17 mouse cellular contexts compared by ENCODE assay signal in genomic region chr6:73286326-73286725, GRCm38 (mm10).
"Had no signal": no experiment of that assay in that cellular context is flagged by ENCODE, and none has a peak within 500 bp of the region (broad histone marks: within the 10 kb centered on the region; RNA-seq: fewer than 3 reads in every experiment).

No protein-coding gene starts in this region.

- ATAC-seq: lung, postnatal 0 days had no signal

- H3K4me2 ChIP-seq: liver, embryonic 13.5 days; midbrain, embryonic 11.5 days; neural tube, embryonic 12.5 days; neural tube, embryonic 15.5 days; stomach, embryonic 15.5 days had no signal

- H3K9me3 ChIP-seq: liver, embryonic 13.5 days; neural tube, embryonic 12.5 days; neural tube, embryonic 15.5 days; stomach, embryonic 15.5 days had no signal

- H3K4me3 ChIP-seq: left cerebral cortex, adult 2 months; liver, embryonic 13.5 days; neural tube, embryonic 12.5 days; neural tube, embryonic 15.5 days; stomach, embryonic 15.5 days had no signal

- H3K27ac ChIP-seq: kidney, postnatal 0 days; left cerebral cortex, adult 2 months; liver, embryonic 13.5 days; neural tube, embryonic 12.5 days; neural tube, embryonic 15.5 days; stomach, embryonic 15.5 days had no signal

- H3K9ac ChIP-seq: liver, embryonic 13.5 days; neural tube, embryonic 12.5 days; neural tube, embryonic 15.5 days; stomach, embryonic 15.5 days had no signal

- H3K27me3 ChIP-seq: liver, embryonic 13.5 days; neural tube, embryonic 12.5 days; neural tube, embryonic 15.5 days; stomach, embryonic 15.5 days had no signal

- H3K4me1 ChIP-seq: liver, embryonic 13.5 days; neural tube, embryonic 12.5 days; neural tube, embryonic 15.5 days; stomach, embryonic 15.5 days had no signal

- H3K36me3 ChIP-seq: liver, embryonic 13.5 days; neural tube, embryonic 12.5 days; neural tube, embryonic 15.5 days; stomach, embryonic 15.5 days had no signal

- DNase-seq: kidney, adult 11 months; kidney, postnatal 25 days; liver, embryonic 13.5 days; lung, adult 2 months; midbrain, embryonic 14.5 days; right cerebral cortex, adult 18-20 months; right cerebral cortex, postnatal 14 days; spleen, adult 18-20 months; thymus, adult 18-20 months; thymus, postnatal 36 days had no signal
